Mouse (Mus musculus): ENCODE measurements around the gene Pold2.

Gene Pold2

GRCm38 (mm10) chr11:5859883-5860550 lies 18.1 kb downstream of the Pold2 start:
- no peak for DNase-seq (ENCODE audit: low read depth)

- no peak for DNase-seq (ENCODE audit: low read depth)
Measured at GRCm38 (mm10) chr11:5858723-5859122, 19.4 kb downstream of the Pold2 start.

DNA sequence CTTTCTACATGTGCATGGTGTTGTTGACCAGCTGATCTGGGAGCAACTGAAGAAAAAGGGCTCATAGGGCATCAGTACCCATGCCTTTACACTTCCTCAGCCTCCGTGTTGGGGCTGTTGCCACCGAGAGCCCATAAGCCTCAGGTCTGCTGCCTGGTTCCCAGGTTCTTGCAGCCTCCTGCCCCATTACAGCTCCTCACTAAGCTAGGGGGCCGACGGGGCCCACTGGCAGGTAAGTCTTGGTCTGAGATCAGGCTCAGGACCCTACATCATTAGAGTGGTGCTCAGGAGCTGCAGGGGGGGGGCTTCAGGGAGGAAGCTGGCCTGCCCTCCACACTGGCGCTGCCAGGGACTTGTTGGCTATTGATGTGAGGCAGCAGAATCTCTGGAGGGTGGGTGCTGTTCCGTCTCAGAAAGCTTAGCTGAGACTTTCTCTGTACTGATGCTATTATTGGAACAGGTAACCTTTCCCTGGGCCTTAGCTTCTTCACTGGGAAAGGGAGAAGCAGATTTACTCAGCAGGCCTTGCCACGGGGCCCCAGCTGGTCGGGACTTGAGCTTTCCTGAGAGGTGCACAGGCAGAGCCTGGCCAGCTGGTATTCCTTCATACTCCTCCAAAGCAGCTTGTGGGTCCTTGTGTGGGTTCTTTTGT lies 21.5 kb downstream of the Pold2 start:
- DNase-seq (ENCODE audit: low read depth) = no peak

- no peak for DNase-seq (ENCODE audit: low read depth)
Measured at GRCm38 (mm10) chr11:5855902-5856301, 22.2 kb downstream of the Pold2 start.

DNA sequence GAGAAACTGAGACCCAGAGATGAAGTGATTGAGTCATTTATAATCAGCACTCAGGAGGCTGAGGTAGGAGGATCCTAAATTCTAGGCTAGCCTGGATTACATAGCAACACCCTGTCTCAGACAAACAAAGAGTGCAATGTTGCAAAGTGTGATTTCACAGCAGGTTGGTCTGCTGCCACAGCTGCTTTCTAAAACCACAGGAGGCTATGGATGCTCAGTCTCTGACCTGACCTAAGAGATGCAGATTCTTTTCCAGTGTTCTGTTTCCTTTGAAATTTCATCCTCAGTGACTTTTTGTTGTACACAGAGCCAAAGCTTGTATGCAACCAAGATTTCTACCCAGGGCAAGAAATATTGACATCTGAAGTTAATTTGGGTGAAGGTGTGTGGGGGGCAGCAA lies 22.6 kb downstream of the Pold2 start:
- no peak for DNase-seq (ENCODE audit: low read depth)

- DNase-seq (ENCODE audit: low read depth) = no peak
Measured at GRCm38 (mm10) chr11:5852314-5852713, 25.8 kb downstream of the Pold2 start.

DNA sequence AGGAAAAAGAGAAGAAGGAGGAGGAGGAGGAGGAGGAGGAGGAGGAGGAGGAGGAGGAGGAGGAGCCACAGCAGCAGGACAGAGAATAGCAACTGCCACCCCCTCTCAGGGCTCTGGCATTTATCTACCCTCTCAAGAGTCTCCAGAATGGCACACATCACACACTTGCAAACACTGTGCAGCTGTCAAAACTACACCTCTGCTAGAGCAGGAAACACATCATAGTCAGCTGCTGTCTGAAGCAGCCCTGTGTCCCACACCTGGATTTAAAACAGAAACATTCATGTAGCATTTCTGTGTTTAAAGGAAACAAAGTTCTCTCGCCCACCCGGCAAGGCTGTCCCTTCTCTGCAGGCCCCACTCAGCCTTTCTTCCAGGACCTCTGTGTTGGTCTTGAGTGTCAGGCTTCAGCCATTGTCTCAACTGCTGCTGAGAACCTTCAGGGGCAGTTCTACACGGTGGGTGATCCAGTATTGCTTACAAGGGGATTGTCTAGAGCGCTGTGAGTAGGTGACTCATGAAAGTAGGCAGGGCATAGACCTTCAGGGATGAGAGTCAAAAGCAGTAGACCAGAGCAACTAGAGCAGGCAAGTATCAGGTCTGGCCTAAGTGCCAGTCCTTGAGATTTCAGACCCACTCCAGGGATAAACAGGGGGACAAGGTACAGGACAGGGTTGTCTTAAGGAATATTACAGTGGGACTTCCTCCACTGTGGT lies 26.9 kb downstream of the Pold2 start:
- DNase-seq (ENCODE audit: low read depth) = no peak

- no peak for DNase-seq (ENCODE audit: low read depth)
Measured at GRCm38 (mm10) chr11:5850452-5850851, 27.6 kb downstream of the Pold2 start.

- no peak for DNase-seq (ENCODE audit: low read depth)
Measured at GRCm38 (mm10) chr11:5849316-5849715, 28.8 kb downstream of the Pold2 start.

DNA sequence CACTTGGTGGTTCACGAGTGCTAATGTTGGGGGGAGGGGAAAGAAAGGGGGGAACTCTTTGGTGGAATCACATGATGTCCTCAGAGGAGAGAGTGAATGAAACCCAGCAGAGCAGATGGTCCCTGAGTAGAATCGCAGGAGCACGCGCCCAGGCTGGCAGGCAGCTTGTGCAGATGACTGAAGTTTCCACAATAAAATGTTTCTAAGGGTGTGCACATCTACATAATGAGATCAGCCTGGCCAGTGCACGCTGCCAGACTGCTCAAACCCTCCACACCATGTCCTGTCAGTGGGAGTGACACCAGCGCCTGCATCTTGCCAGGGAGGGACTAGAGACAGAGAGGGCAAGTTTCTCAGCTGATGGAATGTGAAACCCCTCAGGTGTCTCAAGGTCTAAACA lies 29.4 kb downstream of the Pold2 start:
- no peak for DNase-seq (ENCODE audit: low read depth)

GRCm38 (mm10) chr11:5846639-5847345 lies 31.3 kb downstream of the Pold2 start:
- no peak for DNase-seq (ENCODE audit: low read depth)

DNA sequence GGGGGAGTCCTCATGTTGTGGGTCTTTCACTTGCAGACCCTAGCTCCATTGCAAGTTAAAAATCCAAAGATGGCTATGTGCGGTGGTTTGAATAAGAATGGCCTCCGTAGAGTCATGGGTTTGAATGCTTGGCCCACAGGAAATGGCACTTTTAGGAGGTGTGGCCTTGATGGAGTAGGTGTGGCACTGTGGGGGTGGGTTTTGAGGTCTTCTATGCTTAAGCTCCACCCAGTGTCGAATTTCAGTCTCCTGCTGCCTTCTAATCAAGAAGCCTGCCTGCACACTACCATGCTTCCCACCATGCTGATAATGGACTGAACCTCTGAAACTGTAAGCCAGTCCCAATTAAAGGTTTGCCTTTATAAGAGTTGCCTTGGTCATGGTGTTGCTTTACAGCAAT lies 35.0 kb downstream of the Pold2 start:
- DNase-seq (ENCODE audit: low read depth) = no peak

- no peak for DNase-seq (ENCODE audit: low read depth)
Measured at GRCm38 (mm10) chr11:5841751-5842150, 36.3 kb downstream of the Pold2 start.

GRCm38 (mm10) chr11:5840346-5840745 lies 37.7 kb downstream of the Pold2 start:
- DNase-seq (ENCODE audit: low read depth) = no peak

- DNase-seq (ENCODE audit: low read depth) = peak; percentile 95
Measured at GRCm38 (mm10) chr11:5837251-5838246, 40.5 kb downstream of the Pold2 start, which contains the start of gene Polm. Polm (minus strand) TSS chr11:5838016.

GRCm38 (mm10) chr11:5836126-5836525 lies 42.0 kb downstream of the Pold2 start:
- DNase-seq (ENCODE audit: low read depth) = no peak

DNA sequence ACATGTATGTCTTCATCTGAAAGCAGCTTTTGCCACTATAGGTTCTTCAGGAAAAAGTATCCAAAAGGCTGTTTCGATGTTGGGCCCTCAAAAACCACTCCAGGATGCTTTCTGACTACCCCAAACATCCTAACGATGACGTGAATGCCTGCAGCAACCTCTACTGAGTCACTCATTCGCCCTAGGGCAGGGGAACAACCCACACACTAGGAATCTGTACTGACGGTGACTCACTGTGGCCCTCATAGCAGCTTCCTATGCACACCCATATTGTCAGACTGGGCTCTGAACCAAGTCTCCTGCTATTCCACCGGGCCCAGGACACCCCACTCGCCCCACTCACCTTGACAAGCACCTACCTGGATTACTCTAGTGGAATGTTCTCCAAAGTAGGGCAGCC lies 43.0 kb downstream of the Pold2 start:
- no peak for DNase-seq (ENCODE audit: low read depth)

DNA sequence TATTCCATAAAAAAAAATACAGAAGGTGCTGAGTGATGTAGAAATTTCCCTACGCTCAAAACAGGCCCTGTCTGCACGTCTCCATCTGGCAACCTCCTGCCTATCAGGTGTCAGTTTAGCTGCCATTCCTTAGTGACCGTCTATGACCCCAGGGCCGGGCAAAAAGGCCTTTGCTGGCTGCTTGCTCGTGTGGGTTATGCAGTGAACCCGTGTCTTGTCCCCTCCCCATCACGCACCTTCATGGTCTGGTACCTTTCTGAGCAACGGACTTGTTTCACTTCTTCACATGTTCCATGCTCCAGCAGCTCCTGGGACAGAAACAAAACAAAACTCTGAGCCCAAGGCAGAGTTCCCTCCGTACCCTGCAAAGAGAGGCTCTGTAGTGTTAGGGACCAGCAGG lies 43.6 kb downstream of the Pold2 start:
- no peak for DNase-seq (ENCODE audit: low read depth)

GRCm38 (mm10) chr11:5829327-5829726 lies 48.8 kb downstream of the Pold2 start:
- DNase-seq (ENCODE audit: low read depth) = no peak

GRCm38 (mm10) chr11:5828509-5829191 lies 49.4 kb downstream of the Pold2 start:
- no peak for DNase-seq (ENCODE audit: low read depth)

GRCm38 (mm10) chr11:5827931-5828330 lies 50.2 kb downstream of the Pold2 start:
- no peak for DNase-seq (ENCODE audit: low read depth)

All from c-Kit-positive CD71-positive TER-119-negative erythroid progenitor cells, embryonic 14.5 days (primary cell).